Mouse (Mus musculus) hindbrain, embryonic 11.5 days (tissue): ENCODE measurements at regions not wholly inside any gene's neighbourhood (a gene's known extent, or its start where the extent isn't known, plus 50 kb on each side); places are given as distances from the start of the nearest gene placed in this dataset.
A peak's percentile ranks its signal among the peaks of the same experiment; 100 is the strongest.

ENCODE experiments used
- ATAC-seq: fragments of 200-750 bp; cut with Nextera tagmentation; 2 replicates; pipeline ENCODE4 v1.8.0; 2017; ENCODE audit warnings: mild to moderate bottlenecking, moderate TSS enrichment, moderate library complexity; ENCODE audit not compliant: low FRiP score
- DNase-seq: peaks from one replicate; pipeline ENCODE4 v3.0.0-alpha.2; 2015; ENCODE audit warnings: low spot score
- H3K27ac ChIP-seq: fragments of 300-500 bp; sonication (generic); 2 replicates; pipeline ENCODE4 v1.5.1; 2014; ENCODE audit warnings: mild to moderate bottlenecking, low read depth, low read length
- H3K27me3 ChIP-seq: fragments of 300-500 bp; sonication (generic); 2 replicates; pipeline ENCODE4 v1.6.1; 2014; ENCODE audit warnings: mild to moderate bottlenecking, low read length, moderate library complexity, mixed read lengths; ENCODE audit not compliant: control insufficient read depth, insufficient read depth
- H3K36me3 ChIP-seq: fragments of 300-500 bp; sonication (generic); 2 replicates; pipeline ENCODE4 v1.6.1; 2014; ENCODE audit warnings: mild to moderate bottlenecking, low read length, moderate library complexity, mixed read lengths; ENCODE audit not compliant: control insufficient read depth, insufficient read depth
- H3K4me1 ChIP-seq: fragments of 300-500 bp; sonication (generic); replicated peaks from 2 replicates; pipeline ENCODE4 v1.6.1; 2014; ENCODE audit warnings: low read length, mixed read lengths; ENCODE audit not compliant: control insufficient read depth, insufficient read depth
- H3K4me2 ChIP-seq: fragments of 300-500 bp; sonication (generic); replicated peaks from 2 replicates; pipeline ENCODE4 v1.6.1; 2014; ENCODE audit warnings: mild to moderate bottlenecking, low read depth, low read length
- H3K4me3 ChIP-seq: fragments of 300-500 bp; sonication (generic); 2 replicates; pipeline ENCODE4 v1.5.1; 2014; ENCODE audit warnings: low read depth, low read length
- H3K9ac ChIP-seq: fragments of 300-500 bp; sonication (generic); 2 replicates; pipeline ENCODE4 v1.6.1; 2014; ENCODE audit warnings: low read depth, low read length
- H3K9me3 ChIP-seq: fragments of 300-500 bp; sonication (generic); 2 replicates; pipeline ENCODE4 v1.6.1; 2016; ENCODE audit warnings: low read length; ENCODE audit not compliant: control insufficient read depth
- WGBS: fragments of 180-500 bp; shearing (Covaris S2); extraction: QIAGEN DNeasy Blood & Tissue Kit; methylation state at CpG from one replicate; pipeline ENCODE4 v1.1.7; 2014; 5-methylcytosine and 5-hydroxymethylcytosine counted together

- Histone ChIP-seq H3K9me3 (no peaks in the 10 kb centered on the region), H3K4me2 (no peak overlapping the region), H3K9ac (no peak overlapping the region), H3K27me3 (no peaks in the 10 kb centered on the region), H3K36me3 (no peaks in the 10 kb centered on the region), H3K4me3 (no peak overlapping the region), H3K27ac (no peak overlapping the region), H3K4me1 (0 out of 2 replicates have a peak, but pooled peaks cover 3% of the 10 kb centered on the region)
- WGBS = 15% methylated on average over 2 of the region's 2 CpGs
- DNase-seq (peak; percentile 25), ATAC-seq (no peak)
These were observed 386.5 kb downstream of the Med13l start for GRCm38 (mm10) chr5:118946994-118947393.

- no peaks in the 10 kb centered on the region for H3K9me3 ChIP-seq
- no peaks in the 10 kb centered on the region for H3K27me3 ChIP-seq
- 0 out of 2 replicates have a peak, but pooled peaks cover 3% of the 10 kb centered on the region for H3K4me1 ChIP-seq
- no peak overlapping the region for H3K9ac ChIP-seq
- H3K4me2 ChIP-seq = no peak overlapping the region
- DNase-seq (no peak), ATAC-seq (no peak)
- no peaks in the 10 kb centered on the region for H3K36me3 ChIP-seq
- no peak overlapping the region for H3K27ac ChIP-seq
- no peak overlapping the region for H3K4me3 ChIP-seq
- WGBS = 87% methylated on average over 6 of the region's 6 CpGs
These were observed 387.8 kb downstream of the Med13l start for GRCm38 (mm10) chr5:118948119-118948786.

- Histone ChIP-seq H3K9me3 (no peaks in the 10 kb centered on the region), H3K4me3 (no peak overlapping the region), H3K27me3 (no peaks in the 10 kb centered on the region), H3K36me3 (no peaks in the 10 kb centered on the region), H3K9ac (no peak overlapping the region), H3K27ac (no peak overlapping the region), H3K4me1 (0 out of 2 replicates have a peak, but pooled peaks cover 3% of the 10 kb centered on the region), H3K4me2 (no peak overlapping the region)
- ATAC-seq = no peak
- DNase-seq = no peak
- whole genome bisulfite sequencing = 62% methylated on average over 7 of the region's 7 CpGs
These were observed 390.6 kb downstream of the Med13l start for GRCm38 (mm10) chr5:118951067-118951466.

- H3K9ac ChIP-seq = no peak overlapping the region
These were observed 400.1 kb downstream of the Med13l start for GRCm38 (mm10) chr5:118960521-118961001.

GRCm38 (mm10) chr5:118961091-118961490 lies 400.6 kb downstream of the Med13l start:
- H3K9me3 ChIP-seq = no peaks in the 10 kb centered on the region
- no peak overlapping the region for H3K4me2 ChIP-seq
- ATAC-seq (no peak), DNase-seq (no peak)
- WGBS = 81% methylated on average over 11 of the region's 11 CpGs
- H3K4me3 ChIP-seq = no peak overlapping the region
- H3K27me3 ChIP-seq = no peaks in the 10 kb centered on the region
- no peaks in the 10 kb centered on the region for H3K4me1 ChIP-seq
- no peak overlapping the region for H3K9ac ChIP-seq
- H3K36me3 ChIP-seq = no peaks in the 10 kb centered on the region
- H3K27ac ChIP-seq = no peak overlapping the region

More at GRCm38 (mm10) chr5:118960521-118961001, 400.1 kb downstream of the Med13l start:
- no peaks in the 10 kb centered on the region for H3K27me3 ChIP-seq
- 75% methylated on average over 21 of the region's 21 CpGs for WGBS
- H3K27ac ChIP-seq = no peak overlapping the region
- DNase-seq (no peak), ATAC-seq (no peak)
- no peaks in the 10 kb centered on the region for H3K36me3 ChIP-seq
- H3K9me3 ChIP-seq = no peaks in the 10 kb centered on the region
- H3K4me1 ChIP-seq = no peaks in the 10 kb centered on the region
- H3K4me3 ChIP-seq = no peak overlapping the region
- H3K4me2 ChIP-seq = no peak overlapping the region

GRCm38 (mm10) chr5:118962152-118962551 lies 401.7 kb downstream of the Med13l start:
- H3K9me3 ChIP-seq = no peaks in the 10 kb centered on the region
- 88% methylated on average over 3 of the region's 3 CpGs for WGBS
- ATAC-seq = no peak
- no peak for DNase-seq
- no peaks in the 10 kb centered on the region for H3K4me1 ChIP-seq
- H3K27me3 ChIP-seq = no peaks in the 10 kb centered on the region
- H3K9ac ChIP-seq = no peak overlapping the region
- no peak overlapping the region for H3K27ac ChIP-seq
- no peak overlapping the region for H3K4me2 ChIP-seq
- H3K4me3 ChIP-seq = no peak overlapping the region
- H3K36me3 ChIP-seq = no peaks in the 10 kb centered on the region

- H3K4me2 ChIP-seq = no peak overlapping the region
- DNase-seq = no peak
- 88% methylated on average over 3 of the region's 3 CpGs for WGBS
These were observed 402.5 kb downstream of the Med13l start for GRCm38 (mm10) chr5:118963001-118963400.

GRCm38 (mm10) chr5:118966901-118967300 lies 406.4 kb downstream of the Med13l start:
- Histone ChIP-seq H3K4me2 (no peak overlapping the region), H3K9ac (no peak overlapping the region), H3K27ac (no peak overlapping the region), H3K27me3 (no peaks in the 10 kb centered on the region), H3K36me3 (no peaks in the 10 kb centered on the region), H3K4me3 (no peak overlapping the region), H3K9me3 (no peaks in the 10 kb centered on the region), H3K4me1 (no peaks in the 10 kb centered on the region)
- no peak for DNase-seq
- no peak for ATAC-seq
- WGBS = 72% methylated on average over 6 of the region's 6 CpGs

More at GRCm38 (mm10) chr5:118963001-118963400, 402.5 kb downstream of the Med13l start:
- no peak for ATAC-seq
- H3K9me3 ChIP-seq = no peaks in the 10 kb centered on the region
- H3K4me1 ChIP-seq = no peaks in the 10 kb centered on the region
- H3K4me3 ChIP-seq = no peak overlapping the region
- H3K36me3 ChIP-seq = no peaks in the 10 kb centered on the region
- H3K27me3 ChIP-seq = no peaks in the 10 kb centered on the region
- H3K9ac ChIP-seq = no peak overlapping the region
- H3K27ac ChIP-seq = no peak overlapping the region

GRCm38 (mm10) chr5:118967718-118968117 lies 407.2 kb downstream of the Med13l start:
- ATAC-seq (no peak), DNase-seq (no peak)
- Histone ChIP-seq H3K36me3 (no peaks in the 10 kb centered on the region), H3K9ac (no peak overlapping the region), H3K27me3 (no peaks in the 10 kb centered on the region), H3K4me1 (no peaks in the 10 kb centered on the region), H3K9me3 (no peaks in the 10 kb centered on the region), H3K4me2 (no peak overlapping the region), H3K4me3 (no peak overlapping the region), H3K27ac (no peak overlapping the region)
- WGBS = 75% methylated on average over 11 of the region's 11 CpGs
